Mouse (Mus musculus) liver (tissue): ENCODE measurements around the gene Hspa12a.

ENCODE experiments used
- DNase-seq: peaks from one replicate; pipeline ENCODE4 v3.0.0-alpha.2; 2020; ENCODE audit warnings: mixed read lengths

Gene Hspa12a

GRCm38 (mm10) chr19:58859831-58860254 lies 83.6 kb downstream of the Hspa12a start:
- no peak for DNase-seq

GRCm38 (mm10) chr19:58859357-58859756 lies 84.1 kb downstream of the Hspa12a start:
- DNase-seq = no peak

- DNase-seq = no peak
These were observed 87.2 kb downstream of the Hspa12a start for GRCm38 (mm10) chr19:58856129-58856855.

GRCm38 (mm10) chr19:58854899-58855298 lies 88.6 kb downstream of the Hspa12a start:
- no peak for DNase-seq

- no peak for DNase-seq
These were observed 90.3 kb downstream of the Hspa12a start for GRCm38 (mm10) chr19:58853036-58853735.

GRCm38 (mm10) chr19:58850719-58851466 lies 92.6 kb downstream of the Hspa12a start:
- peak; percentile 18 for DNase-seq

- no peak for DNase-seq
These were observed 93.9 kb downstream of the Hspa12a start for GRCm38 (mm10) chr19:58849333-58850131.

- DNase-seq = no peak
These were observed 99.8 kb downstream of the Hspa12a start for GRCm38 (mm10) chr19:58843606-58844005.

GRCm38 (mm10) chr19:58840721-58841271 lies 102.7 kb downstream of the Hspa12a start:
- DNase-seq = no peak

- no peak for DNase-seq
These were observed 103.6 kb downstream of the Hspa12a start for GRCm38 (mm10) chr19:58839806-58840205.

- DNase-seq = no peak
These were observed 104.1 kb downstream of the Hspa12a start for GRCm38 (mm10) chr19:58839345-58839744.

- DNase-seq = no peak
These were observed 104.7 kb downstream of the Hspa12a start for GRCm38 (mm10) chr19:58838706-58839105.

GRCm38 (mm10) chr19:58833639-58834180 lies 109.7 kb downstream of the Hspa12a start:
- no peak for DNase-seq

GRCm38 (mm10) chr19:58832988-58833387 lies 110.5 kb downstream of the Hspa12a start:
- DNase-seq = no peak

GRCm38 (mm10) chr19:58831280-58831922 lies 112.1 kb downstream of the Hspa12a start:
- DNase-seq = no peak

- DNase-seq = no peak
These were observed 113.3 kb downstream of the Hspa12a start for GRCm38 (mm10) chr19:58830182-58830581.

- no peak for DNase-seq
These were observed 113.9 kb downstream of the Hspa12a start for GRCm38 (mm10) chr19:58829575-58829974.

GRCm38 (mm10) chr19:58827656-58828055 lies 115.8 kb downstream of the Hspa12a start:
- DNase-seq = no peak

- no peak for DNase-seq
These were observed 119.1 kb downstream of the Hspa12a start for GRCm38 (mm10) chr19:58824316-58824715.

GRCm38 (mm10) chr19:58823301-58823700 lies 120.2 kb downstream of the Hspa12a start:
- no peak for DNase-seq

- DNase-seq = no peak
These were observed 120.8 kb downstream of the Hspa12a start for GRCm38 (mm10) chr19:58822454-58823200.
